Mouse (Mus musculus) T-helper 2 cell (primary cell): ENCODE results near the gene Pabpc6.

Experiments
- in situ Hi-C: fragments of 300-600 bp; cut with MboI, MseI; formaldehyde crosslinking; loops from one replicate; pipeline ENCODE4 v1.15.1; 2025; ENCODE audit warnings: high pct_unique_total_duplicates

The Pabpc6 gene

GRCm38 (mm10) chr17:9669283-9669905, at the start of gene Pabpc6:
Gene Pabpc6 (minus strand): TSS chr17:9669717.
- in situ Hi-C loops, result no loop called here

DNA sequence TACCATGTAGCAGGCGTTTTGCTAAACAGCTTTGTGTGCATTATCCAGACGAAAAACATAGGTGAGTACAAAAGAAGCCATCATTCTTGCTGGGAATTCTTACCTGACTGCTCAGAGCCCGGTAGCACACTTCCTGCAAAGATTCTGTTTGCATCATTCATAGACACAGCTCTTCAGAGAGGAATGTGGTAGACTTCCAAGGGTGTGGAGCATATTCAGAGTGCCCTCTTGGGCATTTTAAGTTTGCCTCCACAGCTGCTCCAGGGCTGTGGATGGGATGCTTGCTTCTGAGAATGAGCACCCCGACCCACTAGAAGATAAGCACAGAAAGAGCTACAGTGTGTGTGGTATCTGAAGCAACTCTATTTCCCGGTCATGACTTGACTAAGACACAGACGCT, 41.4 kb upstream of the Pabpc6 start:
- in situ Hi-C loops, result loop anchor here (25.0 kb wide), 1 partner anchor 1176 kb away; no protein-coding TSS in a partner anchor

DNA sequence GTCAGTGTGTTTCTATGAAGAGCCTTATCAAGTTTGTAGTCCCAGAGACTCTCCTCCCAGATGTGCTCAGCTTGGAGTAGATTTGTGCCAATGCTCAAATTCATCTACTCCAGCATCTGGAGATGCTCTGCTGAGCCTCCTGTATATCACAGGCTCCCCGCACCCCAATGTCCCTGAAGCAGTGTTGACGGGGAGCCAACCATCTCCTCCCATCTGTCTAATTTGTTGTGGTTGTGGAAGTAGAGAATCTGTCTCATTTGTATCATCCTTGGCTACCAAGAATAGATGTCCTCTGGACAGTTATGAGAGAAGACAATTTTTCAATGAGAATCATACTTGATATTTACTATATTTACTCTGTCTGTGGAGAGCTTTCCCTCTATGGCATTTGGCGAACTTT, 39.4 kb upstream of the Pabpc6 start:
- in situ Hi-C loops, result loop anchor here (25.0 kb wide), 1 partner anchor 1178 kb away; no protein-coding TSS in a partner anchor

GRCm38 (mm10) chr17:9707356-9707755, 37.8 kb upstream of the Pabpc6 start:
- in situ Hi-C loops, result loop anchor here (25.0 kb wide), 1 partner anchor 1180 kb away; no protein-coding TSS in a partner anchor

DNA sequence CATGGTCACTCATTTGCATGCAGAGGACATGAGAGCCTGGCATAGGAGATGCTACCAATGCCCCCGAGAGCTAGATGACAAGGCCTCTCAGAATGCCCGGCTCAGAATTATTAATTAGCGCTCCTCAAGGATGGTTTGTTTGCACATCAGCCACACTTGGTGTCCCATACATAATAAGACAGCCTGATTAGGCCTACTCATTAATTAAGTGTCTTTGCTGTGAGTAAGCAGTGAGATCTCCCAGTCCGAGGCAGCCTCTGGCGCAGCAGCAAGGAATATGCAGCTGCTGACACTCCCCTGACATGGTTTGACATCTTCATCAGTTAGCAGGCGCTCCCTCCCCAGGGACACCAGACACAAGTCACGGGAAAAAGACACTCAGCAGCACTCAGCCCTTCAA, 28.2 kb upstream of the Pabpc6 start:
- in situ Hi-C loops, result no loop called here

DNA sequence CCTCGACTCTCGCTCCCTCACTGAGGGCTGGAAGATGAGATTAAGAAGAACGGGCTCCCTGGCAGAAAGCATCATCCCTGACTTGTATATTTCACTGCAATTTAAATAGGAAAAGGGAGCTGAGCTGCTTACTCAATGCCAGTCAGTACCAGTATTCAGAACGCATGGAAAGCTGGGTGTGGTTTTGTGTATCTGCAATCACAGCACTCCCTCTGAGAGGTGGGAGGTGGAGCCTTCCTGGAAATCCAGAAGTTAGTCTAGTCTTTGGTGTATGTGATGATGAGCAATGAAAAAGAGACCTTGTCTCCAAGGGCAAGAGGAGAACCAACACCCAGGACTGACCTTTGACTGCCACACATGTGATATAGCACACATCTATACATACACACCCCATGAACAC, 21.7 kb upstream of the Pabpc6 start:
- in situ Hi-C loops, result no loop called here

- in situ Hi-C loops, result no loop called here
Measured at GRCm38 (mm10) chr17:9683539-9684155, 14.1 kb upstream of the Pabpc6 start.

DNA sequence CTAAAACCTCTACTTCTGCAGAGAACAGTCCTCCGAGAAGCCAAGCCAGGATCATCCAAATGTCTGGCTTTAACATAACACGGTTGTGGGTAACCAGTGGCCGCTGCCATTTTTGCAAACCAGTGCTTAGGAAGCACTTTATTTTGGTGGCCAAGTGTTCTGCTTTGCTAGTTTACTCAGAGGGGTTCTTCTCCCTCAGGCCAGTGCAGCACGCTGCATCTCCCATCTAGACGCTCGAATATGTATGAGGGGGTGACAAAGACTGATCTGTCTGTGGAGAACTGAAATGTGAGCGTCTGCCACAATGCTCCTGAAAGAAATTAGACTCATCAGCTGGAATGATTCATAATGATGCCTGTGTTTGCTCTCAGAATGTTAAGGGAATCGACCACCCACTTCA, 11.2 kb upstream of the Pabpc6 start:
- in situ Hi-C loops, result no loop called here

GRCm38 (mm10) chr17:9675175-9675789, 5.8 kb upstream of the Pabpc6 start:
- in situ Hi-C loops, result no loop called here

GRCm38 (mm10) chr17:9667955-9668354, 1.6 kb downstream of the Pabpc6 start:
- in situ Hi-C loops, result no loop called here

GRCm38 (mm10) chr17:9658651-9659050, 10.9 kb downstream of the Pabpc6 start:
- in situ Hi-C loops, result no loop called here

- in situ Hi-C loops, result no loop called here
Measured at GRCm38 (mm10) chr17:9654155-9654554, 15.4 kb downstream of the Pabpc6 start.

GRCm38 (mm10) chr17:9647644-9648043, 21.9 kb downstream of the Pabpc6 start:
- in situ Hi-C loops, result no loop called here

DNA sequence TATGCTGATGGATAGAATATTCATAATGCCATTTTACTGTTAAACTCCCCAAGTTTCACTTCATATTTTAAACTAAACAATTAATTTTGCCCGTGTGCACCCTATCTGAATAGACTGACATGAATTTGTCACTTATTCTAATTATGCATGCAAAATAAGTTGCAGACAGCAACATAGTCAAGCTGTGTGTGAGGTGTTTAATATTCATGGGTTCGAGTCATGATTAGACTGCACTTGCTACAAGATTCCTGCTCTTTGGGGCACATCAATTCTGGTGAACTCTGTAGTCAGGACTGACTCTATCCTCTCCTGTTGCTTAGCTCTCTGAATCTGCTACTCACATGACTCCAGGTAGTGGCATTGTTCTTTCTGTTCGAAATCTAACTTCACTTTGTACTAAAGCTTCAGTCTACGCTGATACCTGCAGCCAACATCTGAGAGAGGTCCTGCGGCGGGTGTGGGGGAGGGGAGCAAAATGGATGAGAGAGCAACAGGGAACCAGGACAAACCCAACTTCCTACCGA, 25.8 kb downstream of the Pabpc6 start:
- in situ Hi-C loops, result no loop called here

- in situ Hi-C loops, result no loop called here
Measured at GRCm38 (mm10) chr17:9637011-9637410, 32.5 kb downstream of the Pabpc6 start.

- in situ Hi-C loops, result no loop called here
Measured at GRCm38 (mm10) chr17:9632579-9633252, 36.8 kb downstream of the Pabpc6 start.

DNA sequence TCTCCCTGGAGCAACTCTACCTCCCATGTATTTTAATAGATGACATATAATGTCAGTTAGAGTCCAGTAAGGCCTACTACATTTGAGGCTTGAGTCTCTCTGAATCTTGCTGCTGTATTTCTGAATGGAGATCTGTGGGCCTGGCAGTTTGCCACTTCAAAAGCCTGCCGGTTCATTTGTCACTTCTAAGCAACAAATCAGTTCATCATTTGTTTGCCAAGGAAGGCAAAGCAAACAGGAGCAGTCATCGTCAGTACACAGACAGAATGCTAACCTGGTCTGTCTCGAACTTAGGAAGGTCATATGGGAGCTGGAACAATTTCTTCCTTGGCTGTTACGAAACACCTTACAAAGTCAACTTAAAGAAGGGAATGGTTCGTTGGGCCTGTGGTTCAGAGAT, 37.4 kb downstream of the Pabpc6 start:
- in situ Hi-C loops, result no loop called here

DNA sequence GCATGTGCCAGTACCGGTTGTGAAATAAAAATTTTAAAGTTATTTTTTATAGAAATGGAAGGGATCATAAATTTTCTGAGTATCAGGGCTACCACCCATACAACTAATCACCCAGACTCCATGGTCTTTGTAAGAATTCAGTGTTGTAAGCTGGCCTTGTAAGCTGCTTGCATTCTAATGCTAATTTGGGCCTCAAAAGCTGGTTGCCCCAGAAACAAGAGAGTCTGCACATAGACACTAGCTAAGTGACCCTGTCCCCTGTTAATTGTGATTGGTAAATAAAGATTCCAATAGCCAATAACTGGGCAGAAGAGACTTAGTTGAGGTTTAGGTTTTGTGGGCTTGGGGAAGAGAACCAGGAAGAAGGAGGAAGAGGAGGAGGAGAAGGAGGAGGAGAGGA, 38.4 kb downstream of the Pabpc6 start:
- in situ Hi-C loops, result no loop called here

GRCm38 (mm10) chr17:9627011-9627410, 42.5 kb downstream of the Pabpc6 start:
- in situ Hi-C loops, result no loop called here
